Mouse (Mus musculus) regulatory T cell (primary cell): ENCODE results near the gene Wapl.

ENCODE experiments used
- in situ Hi-C: fragments of 300-600 bp; cut with MboI, MseI; formaldehyde crosslinking; loops from one replicate; pipeline ENCODE4 v1.15.1; 2025; ENCODE audit warnings: high pct_unique_total_duplicates

Gene Wapl

DNA sequence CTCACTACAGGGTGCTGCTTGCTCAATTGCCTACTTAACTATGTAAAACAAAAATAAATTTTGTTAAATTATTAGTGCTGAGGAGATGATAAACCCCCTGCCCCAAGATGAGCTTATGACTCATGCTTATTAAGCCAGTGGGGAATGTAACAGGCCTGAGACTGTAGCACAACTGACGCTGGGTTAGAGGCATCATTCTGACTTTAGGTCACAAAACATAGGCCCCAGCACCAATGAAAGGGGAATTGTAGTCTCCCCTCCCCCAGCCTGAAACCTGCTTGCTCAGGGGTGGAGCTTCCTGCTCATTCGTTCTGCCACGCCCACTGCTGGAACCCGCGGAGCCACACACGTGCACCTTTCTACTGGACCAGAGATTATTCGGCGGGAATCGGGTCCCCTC, 97.9 kb downstream of the Wapl start:
- in situ Hi-C loops, result no loop called here

DNA sequence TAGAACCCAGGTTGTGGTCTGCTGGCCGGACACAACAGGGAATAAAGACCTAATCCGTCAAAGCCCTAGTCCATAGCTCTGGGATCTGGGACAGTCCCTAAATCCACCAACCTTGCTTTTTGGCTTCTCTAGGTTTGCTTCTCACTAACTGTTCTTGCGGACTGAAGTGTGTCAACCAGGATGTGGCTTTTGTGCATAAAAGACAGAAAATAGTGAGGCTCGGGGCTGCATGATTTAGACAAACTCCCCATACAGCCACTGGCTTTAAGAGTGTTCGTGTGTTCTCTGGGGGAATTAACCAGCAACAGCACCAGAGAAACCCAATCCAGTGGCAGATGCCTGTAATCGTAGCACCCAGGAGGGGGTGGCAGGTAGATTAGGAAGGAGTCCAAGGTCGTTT, 98.4 kb downstream of the Wapl start:
- in situ Hi-C loops, result no loop called here

DNA sequence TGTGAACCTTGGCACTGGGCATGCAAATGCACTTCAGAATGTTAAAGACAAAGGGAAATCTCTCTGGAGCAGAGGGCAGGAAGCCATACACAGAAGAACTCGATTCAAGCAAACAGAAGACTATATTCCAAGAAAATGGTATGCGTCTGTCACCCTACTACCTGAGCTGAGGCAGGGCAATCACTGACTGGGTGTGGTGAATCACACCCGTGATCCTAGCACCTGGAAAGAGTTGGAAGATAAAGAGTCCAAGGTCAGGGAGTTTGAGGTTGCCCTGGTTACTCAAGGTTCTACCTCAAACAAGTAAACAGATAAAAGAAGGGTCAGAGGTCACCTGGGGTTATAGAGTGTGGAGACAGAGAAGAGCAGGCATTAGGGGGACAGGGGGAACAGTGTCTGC, 100.0 kb downstream of the Wapl start:
- in situ Hi-C loops, result no loop called here

DNA sequence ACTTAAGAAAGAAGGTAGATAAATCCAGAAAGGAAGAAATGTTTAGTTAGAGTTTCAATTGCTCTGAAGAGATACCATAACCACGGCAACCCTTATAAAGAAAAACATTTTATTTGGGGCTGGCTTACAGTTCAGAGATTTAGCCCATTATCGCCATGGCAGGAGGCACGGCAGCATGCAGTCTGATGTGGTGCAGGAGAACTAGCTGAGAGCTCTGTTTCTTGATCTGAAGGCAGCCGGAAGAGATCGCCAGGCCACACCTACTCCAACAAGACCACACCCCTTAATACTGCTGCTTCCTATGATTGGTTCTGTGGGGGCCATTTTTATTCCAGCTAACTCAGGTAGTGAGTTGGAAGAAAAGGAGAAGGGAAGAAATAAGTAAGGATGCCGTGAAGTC, 100.5 kb downstream of the Wapl start:
- in situ Hi-C loops, result no loop called here

DNA sequence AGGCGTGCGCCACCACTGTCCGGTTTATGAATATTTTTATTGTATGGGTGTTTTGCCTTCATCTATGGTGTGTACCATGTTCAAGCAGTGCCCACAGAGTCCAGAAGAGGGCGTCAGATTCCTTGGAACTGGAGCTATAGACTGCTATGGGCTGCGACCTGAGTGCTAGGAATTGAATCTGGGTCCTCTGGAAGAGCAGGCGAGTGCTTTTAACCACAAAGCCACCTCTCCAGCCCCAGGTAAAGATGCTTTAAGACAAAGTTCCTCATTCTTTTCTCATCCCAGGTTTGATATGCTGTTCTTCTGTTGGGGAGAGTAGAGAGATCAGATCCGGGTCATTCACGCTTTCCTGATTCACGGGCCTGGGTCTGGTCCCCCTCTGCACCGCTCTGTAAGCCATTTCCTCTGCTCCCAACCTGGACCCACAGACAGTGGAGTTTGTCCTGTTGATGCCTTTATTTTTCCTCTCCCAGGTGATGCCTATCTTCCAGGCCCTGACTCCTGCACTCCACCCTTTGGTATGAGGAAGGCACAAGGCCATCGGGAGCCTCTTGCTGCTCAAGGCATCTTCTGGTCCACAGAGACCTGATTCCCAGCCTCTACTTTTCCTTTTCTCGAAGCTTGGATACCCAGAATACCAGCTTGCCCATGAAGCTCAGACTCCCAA, 103.1 kb downstream of the Wapl start:
- in situ Hi-C loops, result loop anchor here (5.0 kb wide), 1 partner anchor 170 kb away; no protein-coding TSS in a partner anchor

DNA sequence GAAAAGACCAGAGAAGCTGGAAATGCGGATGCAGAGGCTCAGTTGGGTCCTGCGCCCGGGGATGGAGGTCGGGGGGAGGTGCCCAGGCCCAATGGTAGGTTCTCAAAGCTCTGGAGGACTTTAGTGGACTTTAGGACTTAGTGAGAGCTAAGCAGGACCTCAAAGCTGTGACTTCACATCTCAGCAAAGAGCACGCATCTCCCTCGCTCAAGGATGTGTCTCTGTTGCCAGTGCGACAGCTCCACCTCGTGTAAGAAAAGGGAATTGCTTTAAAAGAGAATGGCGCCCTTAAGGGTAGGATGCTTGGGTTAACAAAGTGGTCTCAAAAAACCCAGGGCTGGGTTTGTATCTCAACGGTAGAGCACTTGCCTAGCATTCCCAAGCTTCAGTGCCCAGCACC, 104.1 kb downstream of the Wapl start:
- in situ Hi-C loops, result loop anchor here (5.0 kb wide), 1 partner anchor 171 kb away; no protein-coding TSS in a partner anchor

DNA sequence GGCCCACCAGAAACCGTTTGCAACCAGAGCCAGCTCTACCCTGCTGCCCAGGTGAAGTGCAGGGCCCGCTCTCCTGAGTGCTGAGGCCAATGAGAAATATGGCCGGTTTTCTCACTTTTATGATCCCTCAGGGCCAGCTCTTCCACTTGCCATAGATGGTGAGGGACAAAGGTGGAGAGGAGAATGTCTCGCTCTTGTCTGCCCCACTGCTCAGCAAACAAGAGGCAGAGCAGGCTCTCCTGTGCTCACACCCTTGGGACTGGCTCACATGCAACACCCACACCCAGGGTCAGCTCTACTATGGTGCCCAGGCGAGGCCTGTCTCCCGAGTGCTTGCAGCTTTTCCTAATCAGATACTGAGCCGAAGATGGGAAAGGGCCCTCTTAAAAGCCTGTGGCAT, 105.0 kb downstream of the Wapl start:
- in situ Hi-C loops, result loop anchor here (5.0 kb wide), 1 partner anchor 171 kb away; no protein-coding TSS in a partner anchor

DNA sequence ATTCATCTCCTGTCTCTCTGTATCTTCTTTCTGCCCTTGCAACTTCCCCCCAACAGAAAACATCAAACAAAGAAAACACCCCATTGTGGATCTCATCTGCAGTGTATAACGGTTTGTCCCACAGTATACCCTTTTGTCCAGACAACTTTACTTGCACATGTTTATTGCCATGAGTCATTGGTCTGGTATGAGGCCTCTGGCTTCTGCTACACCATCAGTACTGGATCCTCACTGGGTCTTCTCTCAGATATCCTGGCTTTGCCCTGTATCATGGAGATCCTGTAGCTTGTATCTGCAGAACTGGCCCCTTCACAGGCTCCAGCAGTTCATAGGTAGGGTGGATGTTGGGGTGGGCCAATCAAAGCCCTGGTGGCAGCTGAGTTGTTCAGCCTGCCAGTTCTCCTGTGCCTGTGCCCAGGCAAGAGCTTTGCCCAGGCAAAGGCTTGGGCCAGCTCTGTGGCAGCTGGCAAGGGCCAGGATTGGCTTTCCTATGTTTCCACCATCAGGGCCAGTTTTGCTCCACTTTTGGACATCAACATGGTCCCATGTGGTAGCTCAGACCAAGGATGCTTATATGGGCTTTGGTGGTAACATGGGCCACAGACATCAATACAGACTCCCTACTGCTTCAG, 119.8 kb downstream of the Wapl start:
- in situ Hi-C loops, result no loop called here
